Mouse (Mus musculus) stomach, postnatal 0 days (tissue): ENCODE results near the gene Cacna2d1. TPM values are rescaled to one million over a fixed set of nuclear protein-coding genes. Genes with fewer than 3 reads are reported as not detected.

Experiments used
- ATAC-seq: fragments of 200-750 bp; cut with Nextera tagmentation; 2 replicates; pipeline ENCODE4 v1.8.0; 2017; ENCODE audit not compliant: low FRiP score, low TSS enrichment
- DNase-seq: peaks from one replicate; pipeline ENCODE4 v3.0.0-alpha.2; 2016; ENCODE audit warnings: low spot score
- H3K27ac ChIP-seq: fragments of 300-500 bp; sonication (generic); replicated peaks from 2 replicates; pipeline ENCODE4 v1.5.1; 2014; ENCODE audit warnings: mild to moderate bottlenecking, control low read depth
- H3K27me3 ChIP-seq: fragments of 300-500 bp; sonication (generic); 2 replicates; pipeline ENCODE4 v1.6.1; 2014; ENCODE audit warnings: low read length; ENCODE audit not compliant: control insufficient read depth, insufficient read depth
- H3K36me3 ChIP-seq: fragments of 300-500 bp; sonication (generic); 2 replicates; pipeline ENCODE4 v1.6.1; 2014; ENCODE audit warnings: low read length, mixed read lengths; ENCODE audit not compliant: control insufficient read depth, insufficient read depth
- H3K4me1 ChIP-seq: fragments of 300-500 bp; sonication (generic); replicated peaks from 2 replicates; pipeline ENCODE4 v1.6.1; 2014; ENCODE audit warnings: antibody characterized with exemption; ENCODE audit not compliant: control insufficient read depth, insufficient read depth
- H3K4me2 ChIP-seq: fragments of 300-500 bp; sonication (generic); replicated peaks from 2 replicates; pipeline ENCODE4 v1.6.1; 2014; ENCODE audit warnings: low read depth, mild to moderate bottlenecking, control low read depth, moderate library complexity
- H3K4me3 ChIP-seq: fragments of 300-500 bp; sonication (generic); 2 replicates; pipeline ENCODE4 v1.5.1; 2014; ENCODE audit warnings: low read depth, low read length, control low read depth
- H3K9ac ChIP-seq: fragments of 300-500 bp; sonication (generic); 2 replicates; pipeline ENCODE4 v1.6.1; 2014; ENCODE audit warnings: mild to moderate bottlenecking, low read length, control low read depth, mixed read lengths
- H3K9me3 ChIP-seq: fragments of 300-500 bp; sonication (generic); 2 replicates; pipeline ENCODE4 v1.6.1; 2016; ENCODE audit warnings: low read length; ENCODE audit not compliant: control insufficient read depth
- CTCF ChIP-seq: IDR thresholded peaks from 2 replicates; pipeline ENCODE4 v1.5.1; 2016; ENCODE audit warnings: antibody characterized with exemption, low read depth, mild to moderate bottlenecking, moderate library complexity
- EP300 ChIP-seq: optimal IDR thresholded peaks from 2 replicates; pipeline ENCODE3; 2016; ENCODE audit warnings: antibody characterized with exemption
- WGBS: fragments of 180-500 bp; shearing (Covaris S2); extraction: QIAGEN DNeasy Blood & Tissue Kit; methylation state at CpG from one replicate; pipeline ENCODE4 v1.1.7; 2014; 5-methylcytosine and 5-hydroxymethylcytosine counted together
- polyA plus RNA-seq: library from polyadenylated mRNA; unstranded; fragments of >200 nt; fragmentation: Nextera tagmentation; extraction: Ambion mirVana; gene quantifications from 2 replicates; pipeline ENCODE4 v1.2.1, GENCODE M21; 2015

The Cacna2d1 gene
- polyA plus RNA-seq, 1 experiment from 2014 or later = 7.5 TPM

- H3K4me1 ChIP-seq = no peaks in the 10 kb centered on the region
- DNase-seq (no peak), ATAC-seq (no peak)
- H3K4me3 ChIP-seq = no peak overlapping the region
- H3K27ac ChIP-seq = no peak overlapping the region
- TF ChIP-seq CTCF (no peak), EP300 (no peak)
- H3K4me2 ChIP-seq = no peak overlapping the region
- H3K9ac ChIP-seq = no peak overlapping the region
- no peaks in the 10 kb centered on the region for H3K27me3 ChIP-seq
- no peaks in the 10 kb centered on the region for H3K36me3 ChIP-seq
- no peaks in the 10 kb centered on the region for H3K9me3 ChIP-seq
- 84% methylated on average over 6 of the region's 6 CpGs for WGBS
Observed at GRCm38 (mm10) chr5:16028881-16029280, 94.4 kb downstream of the Cacna2d1 start.

- H3K36me3 ChIP-seq = no peaks in the 10 kb centered on the region
- TF ChIP-seq EP300 = no peak
- no peak for TF ChIP-seq CTCF
- H3K27ac ChIP-seq = no peak overlapping the region
- H3K9ac ChIP-seq = no peak overlapping the region
- no peaks in the 10 kb centered on the region for H3K4me1 ChIP-seq
- no peak overlapping the region for H3K4me2 ChIP-seq
- H3K27me3 ChIP-seq = no peaks in the 10 kb centered on the region
- H3K4me3 ChIP-seq = no peak overlapping the region
- DNase-seq (no peak), ATAC-seq (no peak)
- WGBS = 79% methylated on average over 5 of the region's 5 CpGs
- no peaks in the 10 kb centered on the region for H3K9me3 ChIP-seq
Observed at GRCm38 (mm10) chr5:16029481-16029880, 95.0 kb downstream of the Cacna2d1 start.

- Histone ChIP-seq H3K4me1 (no peaks in the 10 kb centered on the region), H3K4me2 (no peak overlapping the region), H3K27ac (no peak overlapping the region), H3K4me3 (no peak overlapping the region), H3K36me3 (no peaks in the 10 kb centered on the region), H3K9ac (no peak overlapping the region), H3K9me3 (no peaks in the 10 kb centered on the region), H3K27me3 (no peaks in the 10 kb centered on the region)
- no peak for TF ChIP-seq EP300
- TF ChIP-seq CTCF = no peak
- no peak for DNase-seq
- 74% methylated on average over 1 of the region's 1 CpGs for WGBS
- no peak for ATAC-seq
Observed at GRCm38 (mm10) chr5:16033569-16033968, 99.1 kb downstream of the Cacna2d1 start.

- DNase-seq (no peak), ATAC-seq (no peak)
- no peaks in the 10 kb centered on the region for H3K27me3 ChIP-seq
- no peak overlapping the region for H3K4me3 ChIP-seq
- H3K4me2 ChIP-seq = no peak overlapping the region
- H3K4me1 ChIP-seq = no peaks in the 10 kb centered on the region
- no peak overlapping the region for H3K27ac ChIP-seq
- no peaks in the 10 kb centered on the region for H3K9me3 ChIP-seq
- 67% methylated on average over 1 of the region's 1 CpGs for WGBS
- H3K9ac ChIP-seq = no peak overlapping the region
- TF ChIP-seq EP300 (no peak), CTCF (no peak)
- H3K36me3 ChIP-seq = no peaks in the 10 kb centered on the region
Observed at GRCm38 (mm10) chr5:16035259-16035658, 100.8 kb downstream of the Cacna2d1 start.

- 71% methylated on average over 6 of the region's 6 CpGs for WGBS
- Histone ChIP-seq H3K4me1 (no peaks in the 10 kb centered on the region), H3K27me3 (no peaks in the 10 kb centered on the region), H3K4me2 (no peak overlapping the region), H3K9me3 (no peaks in the 10 kb centered on the region), H3K9ac (no peak overlapping the region), H3K36me3 (no peaks in the 10 kb centered on the region), H3K27ac (no peak overlapping the region), H3K4me3 (no peak overlapping the region)
- ATAC-seq (no peak), DNase-seq (no peak)
- TF ChIP-seq EP300 (no peak), CTCF (no peak)
Observed at GRCm38 (mm10) chr5:16045147-16045878, 110.8 kb downstream of the Cacna2d1 start.

GRCm38 (mm10) chr5:16047452-16048191 is 113.1 kb downstream of the Cacna2d1 start:
- Histone ChIP-seq H3K4me3 (0 out of 2 replicates have a peak overlapping the region, but pooled peaks have one; percentile 2), H3K27me3 (no peaks in the 10 kb centered on the region), H3K4me2 (peak overlapping the region; percentile 27), H3K4me1 (no peaks in the 10 kb centered on the region), H3K27ac (peak overlapping the region; percentile 63), H3K9me3 (no peaks in the 10 kb centered on the region), H3K36me3 (no peaks in the 10 kb centered on the region), H3K9ac (no peak overlapping the region)
- WGBS = 28% methylated on average over 10 of the region's 10 CpGs
- ATAC-seq (peak; percentile 87), DNase-seq (peak; percentile 16)
- TF ChIP-seq CTCF = no peak
- no peak for TF ChIP-seq EP300
